Mouse (Mus musculus) embryonic fibroblast, embryonic 13.5 days (primary cell): Measurements from ENCODE around the gene Gm20458. TPM values are rescaled to one million over a fixed set of nuclear protein-coding genes. Genes with fewer than 3 reads are reported as not detected.
A peak's percentile ranks its signal among the peaks of the same experiment; 100 is the strongest.

ENCODE experiments used
- H3K27ac ChIP-seq: 2 replicates; pipeline ENCODE4 v1.5.1; 2012; ENCODE audit warnings: low read length, control low read depth, inconsistent platforms; ENCODE audit not compliant: insufficient read depth
- H3K4me1 ChIP-seq: 2 replicates; pipeline ENCODE4 v1.6.1; 2011; ENCODE audit warnings: low read length; ENCODE audit not compliant: control insufficient read depth, insufficient read depth
- H3K4me3 ChIP-seq: 2 replicates; pipeline ENCODE4 v1.5.1; 2011; ENCODE audit warnings: mild to moderate bottlenecking, control low read depth, low read length; ENCODE audit not compliant: insufficient read depth
- CTCF ChIP-seq: IDR thresholded peaks from 2 replicates; pipeline ENCODE4 v1.5.1; 2011; ENCODE audit warnings: mild to moderate bottlenecking, control low read depth, low read length, moderate library complexity, borderline replicate concordance; ENCODE audit not compliant: insufficient read depth
- POLR2A ChIP-seq: IDR thresholded peaks from 2 replicates; pipeline ENCODE4 v1.6.1; 2011; ENCODE audit warnings: low read depth, mild to moderate bottlenecking, control low read depth, low read length, moderate library complexity
- polyA plus RNA-seq: library from polyadenylated mRNA; stranded (reverse); fragments of >200 nt; gene quantifications from 2 replicates; pipeline ENCODE4 v1.2.4, GENCODE M21; 2011; ENCODE audit warnings: low read depth; ENCODE audit not compliant: missing spikeins, insufficient read length

Gene Gm20458
- polyA plus RNA-seq, 1 experiment = 4.1 TPM

GRCm38 (mm10) chr2:164466787-164467186, 6.0 kb downstream of the Gm20458 start:
- Histone ChIP-seq H3K4me3 (no peak overlapping the region), H3K27ac (no peak overlapping the region), H3K4me1 (peaks cover 8% of the 10 kb centered on the region; the same call in 1 of the 2 replicates)
- TF ChIP-seq POLR2A = no peak
- no peak for TF ChIP-seq CTCF

GRCm38 (mm10) chr2:164470254-164470653, 9.5 kb downstream of the Gm20458 start:
- H3K4me3 ChIP-seq = no peak overlapping the region
- no peak overlapping the region for H3K27ac ChIP-seq
- 0 out of 2 replicates have a peak, but pooled peaks cover 5% of the 10 kb centered on the region for H3K4me1 ChIP-seq
- TF ChIP-seq POLR2A (no peak), CTCF (no peak)

- Histone ChIP-seq H3K4me3 (no peak within 1 kb of the TSS), H3K4me1 (0 out of 2 replicates have a peak, but pooled peaks cover 5% of the 10 kb centered on the region), H3K27ac (no peak within 1 kb of the TSS)
- TF ChIP-seq CTCF = no peak
These were observed 12.9 kb downstream of the Gm20458 start, which contains the start of gene Trp53tg5 for GRCm38 (mm10) chr2:164473624-164474023. Gene Trp53tg5 (minus strand): TSS chr2:164473724.

- H3K4me3 ChIP-seq = peak within 1 kb of the TSS; percentile 72
- no peak for TF ChIP-seq CTCF
- 0 out of 2 replicates have a peak, but pooled peaks have one; percentile 5 for TF ChIP-seq POLR2A
- H3K4me1 ChIP-seq = no peaks in the 10 kb centered on the region
- no peak within 1 kb of the TSS for H3K27ac ChIP-seq
These were observed 25.0 kb downstream of the Gm20458 start, which contains the start of gene Dbndd2 for GRCm38 (mm10) chr2:164485681-164486257. Gene Dbndd2 (plus strand): TSS chr2:164486106.

GRCm38 (mm10) chr2:164486258-164487114, 25.7 kb downstream of the Gm20458 start:
- H3K4me3 ChIP-seq = peak overlapping the region; percentile 72
- TF ChIP-seq CTCF = no peak
- peak; percentile 27; the same call in 1 of the 2 replicates for TF ChIP-seq POLR2A
- H3K4me1 ChIP-seq = no peaks in the 10 kb centered on the region
- H3K27ac ChIP-seq = no peak overlapping the region

GRCm38 (mm10) chr2:164487115-164487527, 26.4 kb downstream of the Gm20458 start:
- no peak for TF ChIP-seq CTCF
- TF ChIP-seq POLR2A = no peak
- no peaks in the 10 kb centered on the region for H3K4me1 ChIP-seq
- H3K27ac ChIP-seq = no peak overlapping the region
- peak overlapping the region; percentile 72 for H3K4me3 ChIP-seq

- Histone ChIP-seq H3K4me3 (no peak overlapping the region; the same call in 1 of the 2 replicates), H3K27ac (no peak overlapping the region), H3K4me1 (no peaks in the 10 kb centered on the region)
- no peak for TF ChIP-seq POLR2A
- no peak for TF ChIP-seq CTCF
These were observed 27.0 kb downstream of the Gm20458 start for GRCm38 (mm10) chr2:164487812-164488211.

GRCm38 (mm10) chr2:164494126-164494525, 33.4 kb downstream of the Gm20458 start:
- H3K27ac ChIP-seq = no peak overlapping the region
- no peak overlapping the region for H3K4me3 ChIP-seq
- TF ChIP-seq POLR2A = no peak
- no peak for TF ChIP-seq CTCF
- H3K4me1 ChIP-seq = no peaks in the 10 kb centered on the region

GRCm38 (mm10) chr2:164496331-164496730, 35.6 kb downstream of the Gm20458 start:
- no peak overlapping the region for H3K27ac ChIP-seq
- H3K4me1 ChIP-seq = no peaks in the 10 kb centered on the region
- H3K4me3 ChIP-seq = no peak overlapping the region
- TF ChIP-seq CTCF = no peak
- no peak for TF ChIP-seq POLR2A
